Mouse (Mus musculus) embryonic fibroblast, embryonic 13.5 days (primary cell): ENCODE measurements around the gene Dlat.

ENCODE experiments used
- CTCF ChIP-seq: IDR thresholded peaks from 2 replicates; pipeline ENCODE4 v1.5.1; 2011; ENCODE audit warnings: mild to moderate bottlenecking, control low read depth, low read length, moderate library complexity, borderline replicate concordance; ENCODE audit not compliant: insufficient read depth
- POLR2A ChIP-seq: IDR thresholded peaks from 2 replicates; pipeline ENCODE4 v1.6.1; 2011; ENCODE audit warnings: low read depth, mild to moderate bottlenecking, control low read depth, low read length, moderate library complexity

GRCm38 (mm10) chr9:50660431-50660830 lies 851 bp upstream of the Dlat start:
- no peak for TF ChIP-seq POLR2A
- no peak for TF ChIP-seq CTCF
